Mouse (Mus musculus) thymus, adult 2 months (tissue): ENCODE data around the gene Tpk1.
"Not testable (repeated sequence)": the region's sequence is repeated elsewhere in the genome, so short reads cannot be mapped to it uniquely, and the experiment has no call there.

ENCODE experiments used
- CTCF ChIP-seq: fragments of 200-500 bp; IDR thresholded peaks from 2 replicates; pipeline ENCODE4 v1.5.1; 2012; ENCODE audit warnings: mild to moderate bottlenecking, control low read depth, low read length, moderate library complexity, borderline replicate concordance; ENCODE audit not compliant: control insufficient read depth, poor library complexity, insufficient read depth; ENCODE audit errors: extremely low read depth
- POLR2A ChIP-seq: fragments of 200-500 bp; IDR thresholded peaks from 2 replicates; pipeline ENCODE4 v1.6.1; 2012; ENCODE audit warnings: mild to moderate bottlenecking, low read length, control low read depth, moderate library complexity; ENCODE audit not compliant: control insufficient read depth, poor library complexity, insufficient read depth; ENCODE audit errors: extremely low read depth

DNA sequence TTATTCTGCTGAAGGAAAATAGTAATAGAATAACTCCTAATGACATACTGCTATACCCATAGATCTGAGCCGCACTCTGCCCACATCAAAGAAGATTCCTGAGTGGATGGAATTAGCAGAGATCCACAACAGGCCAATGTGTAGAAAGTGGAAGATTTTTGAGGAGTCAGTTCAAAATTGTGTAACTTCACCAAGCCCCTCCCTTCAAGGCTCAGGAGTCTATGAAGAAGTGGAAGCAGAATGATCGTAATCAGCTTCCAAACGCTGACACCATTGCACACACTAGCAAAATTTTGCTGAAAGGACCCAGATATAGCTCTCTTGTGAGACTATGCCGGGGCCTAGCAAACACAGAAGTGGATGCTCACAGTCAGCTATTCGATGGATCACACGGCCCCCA, 42.6 kb downstream of the Tpk1 start:
- not testable (repeated sequence) for TF ChIP-seq CTCF, POLR2A
